Mouse (Mus musculus) cerebellum, adult 2 months (tissue): ENCODE results near the gene 2310030G06Rik.

ENCODE experiments used
- CTCF ChIP-seq: fragments of 200-500 bp; IDR thresholded peaks from 2 replicates; pipeline ENCODE4 v1.5.1; 2011; ENCODE audit warnings: low read depth, mild to moderate bottlenecking, control low read depth, low read length, moderate library complexity, borderline replicate concordance; ENCODE audit not compliant: insufficient read depth
- POLR2A ChIP-seq: fragments of 200-500 bp; IDR thresholded peaks from 2 replicates; pipeline ENCODE4 v1.6.1; 2011; ENCODE audit warnings: low read length, control low read depth, borderline replicate concordance; ENCODE audit not compliant: insufficient read depth

DNA sequence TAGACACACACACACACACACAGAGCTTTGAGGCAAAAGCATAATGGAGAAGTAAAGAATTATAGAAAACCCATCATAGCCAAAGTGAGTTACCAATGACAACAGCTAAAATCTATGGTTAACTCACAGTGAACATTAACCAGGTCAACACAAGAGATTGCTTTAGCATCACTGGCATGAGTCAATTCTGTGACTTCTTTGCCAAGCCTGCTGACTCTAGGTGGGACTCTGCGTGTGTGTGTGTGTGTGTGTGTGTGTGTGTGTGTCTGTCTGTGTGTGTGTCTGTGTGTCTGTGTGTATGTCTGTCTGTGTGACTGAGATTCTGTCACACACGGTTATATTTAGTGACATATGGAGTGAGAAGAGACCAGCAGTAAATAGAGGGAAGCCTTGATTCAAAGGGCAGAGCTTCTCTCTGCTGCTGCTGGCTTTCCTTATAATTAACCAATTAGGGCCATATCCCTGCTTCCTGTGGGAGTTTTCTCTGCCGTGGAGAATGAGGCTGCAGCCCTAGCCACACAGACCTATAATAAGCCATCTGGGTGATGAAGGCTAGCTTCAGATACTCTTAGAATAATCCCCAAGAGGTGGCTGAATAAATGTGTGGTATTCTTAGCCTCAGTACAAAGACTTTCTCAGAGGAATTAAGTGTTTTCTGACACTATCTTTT lies 21.5 kb downstream of the 2310030G06Rik start:
- TF ChIP-seq POLR2A (no peak), CTCF (no peak)
